Mouse (Mus musculus): ENCODE results near the gene Cntrl.

DNA sequence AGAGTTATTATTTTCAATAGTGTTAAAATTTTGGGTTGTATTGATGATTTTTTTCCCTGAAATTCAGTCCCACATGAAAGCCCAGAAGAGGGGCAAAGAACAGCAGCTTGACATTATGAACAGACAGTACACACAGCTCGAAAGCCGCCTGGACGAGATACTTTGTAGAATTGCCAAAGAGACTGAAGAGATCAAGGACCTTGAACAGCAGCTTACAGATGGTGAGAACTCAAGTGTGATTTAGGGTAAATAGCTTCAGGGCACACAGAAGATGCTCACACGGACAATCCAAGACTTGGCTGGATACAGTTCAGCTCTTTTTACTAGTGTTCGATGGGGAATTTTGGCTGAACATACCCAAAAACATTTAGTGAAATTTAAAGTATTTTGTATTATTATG is 24.6 kb downstream of the Cntrl start:
- TF ChIP-seq CTCF (IDR thresholded peaks at IDR 0.05; ENCODE audit: low read depth, low read length) (no peak), GATA1 (IDR thresholded peaks at IDR 0.05; ENCODE audit: borderline replicate concordance, low read length) (no peak), POLR2AphosphoS5 (IDR thresholded peaks at IDR 0.05; ENCODE audit: insufficient replicate concordance, low read depth, low read length) (no peak)

All from G1E (cell line).